Mouse (Mus musculus) MEL (cell line): ENCODE data around the gene Tor1aip2.

Experiments used
- CTCF ChIP-seq, 3 experiments: IDR thresholded peaks in 2 of 3; conservative IDR thresholded peaks in 1 of 3; 2 replicates each; pipeline ENCODE4 v1.5.1; 2011 to 2012; ENCODE audit warnings: low read length in 3 of 3, low read depth in 2 of 3, mild to moderate bottlenecking in 2 of 3, improper control_type of control experiment in 1 of 3, inconsistent platforms in 1 of 3, mixed read lengths in 1 of 3, moderate library complexity in 1 of 3; ENCODE audit not compliant: control insufficient read depth in 1 of 3, insufficient read depth in 1 of 3, poor library complexity in 1 of 3, severe bottlenecking in 1 of 3
- EP300 ChIP-seq, 2 experiments: IDR thresholded peaks; 2 replicates each; pipeline ENCODE4 v1.6.1; 2011; ENCODE audit warnings: improper control_type of control experiment in 2 of 2, low read length in 2 of 2, low read depth in 1 of 2, mild to moderate bottlenecking in 1 of 2
- MXI1 ChIP-seq: IDR thresholded peaks from 2 replicates; pipeline ENCODE4 v1.6.1; 2011; ENCODE audit warnings: mild to moderate bottlenecking, low read depth, low read length, improper control_type of control experiment
- MYC ChIP-seq: IDR thresholded peaks from 2 replicates; pipeline ENCODE4 v1.6.1; 2011; ENCODE audit warnings: low read depth, mild to moderate bottlenecking, low read length, improper control_type of control experiment, moderate library complexity
- SMC3 ChIP-seq: IDR thresholded peaks from 2 replicates; pipeline ENCODE4 v1.6.1; 2011; ENCODE audit warnings: low read depth, low read length, improper control_type of control experiment

DNA sequence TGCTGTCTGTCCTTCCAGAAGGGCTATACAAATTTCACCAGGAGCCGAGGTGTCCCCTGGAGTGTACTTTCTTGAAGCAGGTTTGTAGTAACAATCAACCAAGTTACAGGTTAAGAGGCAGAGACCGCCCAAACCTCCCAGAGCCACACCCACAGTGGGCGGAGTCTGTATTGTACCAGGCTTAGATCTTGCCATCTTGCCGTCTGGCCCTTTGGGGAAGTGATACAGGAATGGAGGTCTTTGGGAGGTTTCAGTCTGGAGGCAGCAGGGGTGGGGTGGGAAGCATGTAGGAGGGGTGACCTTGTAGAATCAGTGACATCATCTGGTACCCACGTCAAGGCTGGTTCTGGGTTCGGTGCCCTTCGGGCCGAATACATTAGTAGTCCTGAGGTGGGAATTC lies 54.4 kb downstream of the Tor1aip2 start:
- TF ChIP-seq CTCF (IDR thresholded peaks at IDR 0.05 in 2 of 3, conservative IDR thresholded peaks at IDR 0.05 in 1 of 3; ENCODE audit: control insufficient read depth in 1 of 3, insufficient read depth in 1 of 3, low read depth in 2 of 3, low read length in 3 of 3, poor library complexity in 1 of 3, severe bottlenecking in 1 of 3) (no peak), EP300 (IDR thresholded peaks at IDR 0.05; ENCODE audit: low read depth in 1 of 2, low read length in 2 of 2) (no peak), MYC (no peak), SMC3 (no peak), MXI1 (no peak)
